Mouse (Mus musculus) kidney, embryonic 14.5 days (tissue): Measurements from ENCODE around the gene Rbm38. TPM values are rescaled to one million over a fixed set of nuclear protein-coding genes. Genes with fewer than 3 reads are reported as not detected.
A peak's percentile ranks its signal among the peaks of the same experiment; 100 is the strongest.

Experiments used
- ATAC-seq: fragments of 200-750 bp; cut with Nextera tagmentation; 2 replicates; pipeline ENCODE4 v1.8.0; 2017; ENCODE audit warnings: moderate number of reproducible peaks, mild to moderate bottlenecking, moderate TSS enrichment, moderate library complexity; ENCODE audit not compliant: low FRiP score, low TSS enrichment
- H3K27ac ChIP-seq: fragments of 300-500 bp; sonication (generic); 2 replicates; pipeline ENCODE4 v1.5.1; 2014; ENCODE audit warnings: low read depth, mild to moderate bottlenecking, low read length, moderate library complexity, mixed read lengths
- H3K27me3 ChIP-seq: fragments of 300-500 bp; sonication (generic); 2 replicates; pipeline ENCODE4 v1.6.1; 2014; ENCODE audit warnings: mild to moderate bottlenecking, low read length; ENCODE audit not compliant: control insufficient read depth, insufficient read depth
- H3K36me3 ChIP-seq: fragments of 300-500 bp; sonication (generic); 2 replicates; pipeline ENCODE4 v1.6.1; 2014; ENCODE audit warnings: low read length, mixed read lengths; ENCODE audit not compliant: control insufficient read depth, insufficient read depth
- H3K4me1 ChIP-seq: fragments of 300-500 bp; sonication (generic); 2 replicates; pipeline ENCODE4 v1.6.1; 2014; ENCODE audit warnings: low read length, mixed read lengths; ENCODE audit not compliant: control insufficient read depth, insufficient read depth
- H3K4me2 ChIP-seq: fragments of 300-500 bp; sonication (generic); replicated peaks from 2 replicates; pipeline ENCODE4 v1.6.1; 2014; ENCODE audit warnings: low read depth, mild to moderate bottlenecking, low read length
- H3K4me3 ChIP-seq: fragments of 300-500 bp; sonication (generic); 2 replicates; pipeline ENCODE4 v1.5.1; 2014; ENCODE audit warnings: mild to moderate bottlenecking, low read length
- H3K9ac ChIP-seq: fragments of 300-500 bp; sonication (generic); 2 replicates; pipeline ENCODE4 v1.6.1; 2014; ENCODE audit warnings: low read depth, mild to moderate bottlenecking, low read length, moderate library complexity
- H3K9me3 ChIP-seq: fragments of 300-500 bp; sonication (generic); 2 replicates; pipeline ENCODE4 v1.6.1; 2016; ENCODE audit warnings: low read length; ENCODE audit not compliant: control insufficient read depth
- whole genome bisulfite sequencing: fragments of 180-500 bp; shearing (Covaris S2); extraction: QIAGEN DNeasy Blood & Tissue Kit; methylation state at CpG from one replicate; pipeline ENCODE4 v1.1.7; 2014; 5-methylcytosine and 5-hydroxymethylcytosine counted together
- polyA plus RNA-seq: library from polyadenylated mRNA; unstranded; fragments of >200 nt; fragmentation: Nextera tagmentation; extraction: Ambion mirVana; gene quantifications from 2 replicates; pipeline ENCODE4 v1.2.1, GENCODE M21; 2014

Gene Rbm38
- polyA plus RNA-seq, 1 experiment from 2014 or later, result 42.6 TPM

DNA sequence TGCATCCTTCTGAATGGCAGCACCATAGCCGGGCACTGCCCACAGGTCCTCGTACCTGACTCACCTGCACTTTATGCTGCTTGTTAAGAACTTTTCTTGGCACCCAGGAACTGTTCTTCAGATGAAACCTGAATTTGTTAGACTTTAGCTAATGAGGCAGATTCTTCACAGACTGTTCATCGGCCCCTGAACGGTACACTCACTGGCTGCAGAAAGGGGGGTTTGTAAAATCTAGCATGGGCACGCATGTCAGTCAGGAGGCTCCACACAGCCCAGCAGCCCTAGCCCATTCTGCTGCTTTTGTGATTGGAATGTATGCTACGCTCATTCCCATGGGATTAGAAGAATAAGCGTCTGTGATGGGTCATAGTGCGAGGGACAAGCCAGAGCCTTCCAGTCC lies 16.6 kb upstream of the Rbm38 start:
- Histone ChIP-seq H3K4me1 (peaks cover 13% of the 10 kb centered on the region), H3K4me3 (no peak overlapping the region), H3K27ac (no peak overlapping the region), H3K27me3 (no peaks in the 10 kb centered on the region), H3K9me3 (no peaks in the 10 kb centered on the region), H3K36me3 (peaks cover 59% of the 10 kb centered on the region), H3K4me2 (no peak overlapping the region), H3K9ac (no peak overlapping the region)
- ATAC-seq, result no peak
- WGBS, result 93% methylated on average over 8 of the region's 8 CpGs

DNA sequence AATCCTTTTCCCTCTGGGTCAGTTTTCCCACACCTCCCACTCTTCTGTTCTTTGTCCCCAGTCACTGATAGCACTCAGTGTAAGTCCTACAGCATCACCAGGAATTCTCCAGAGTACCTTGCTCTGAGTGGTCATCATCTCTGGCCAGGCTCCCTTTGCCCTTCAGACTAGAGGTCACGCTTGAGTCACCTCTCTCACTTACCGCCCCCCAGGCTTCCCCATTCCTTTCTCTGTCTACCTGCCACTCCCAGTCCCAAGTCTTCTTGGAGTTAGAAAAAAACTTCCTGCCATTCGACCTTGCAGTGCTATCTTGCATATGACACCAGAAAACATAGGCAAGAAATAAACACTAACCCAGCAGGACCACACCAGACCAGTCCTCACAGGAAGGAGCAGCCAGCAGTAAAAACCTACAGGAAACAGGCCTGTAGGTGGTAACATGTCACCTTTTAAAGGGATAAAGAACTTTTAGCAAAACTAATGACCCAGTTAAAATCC lies 10.0 kb upstream of the Rbm38 start:
- H3K9ac ChIP-seq, result no peak overlapping the region
- H3K4me3 ChIP-seq, result no peak overlapping the region
- peaks cover 92% of the 10 kb centered on the region for H3K36me3 ChIP-seq
- H3K4me2 ChIP-seq, result no peak overlapping the region
- ATAC-seq, result no peak
- H3K9me3 ChIP-seq, result no peaks in the 10 kb centered on the region
- no peaks in the 10 kb centered on the region for H3K4me1 ChIP-seq
- no peak overlapping the region for H3K27ac ChIP-seq
- WGBS, result 74% methylated on average over 3 of the region's 3 CpGs
- H3K27me3 ChIP-seq, result no peaks in the 10 kb centered on the region

DNA sequence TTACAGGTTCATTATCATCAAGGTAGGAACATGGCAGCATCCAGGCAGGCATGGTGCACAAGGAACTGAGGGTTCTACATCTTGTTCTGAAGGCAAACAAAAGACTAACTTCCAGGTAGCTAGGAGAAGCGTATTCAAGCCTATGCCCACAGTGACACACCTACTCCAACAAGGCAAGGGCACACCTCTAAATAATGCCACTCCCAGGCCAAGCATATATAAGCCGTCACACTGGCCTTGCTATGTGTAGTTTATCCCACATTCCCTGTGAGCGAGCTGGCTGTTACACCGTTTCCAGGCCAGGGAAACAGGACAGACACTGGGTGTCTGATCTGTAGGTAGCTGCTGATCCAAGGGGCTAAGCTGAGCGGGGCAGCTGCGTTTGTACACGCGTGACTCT lies 8.9 kb upstream of the Rbm38 start:
- H3K27ac ChIP-seq, result no peak overlapping the region
- peaks cover 91% of the 10 kb centered on the region for H3K36me3 ChIP-seq
- no peak overlapping the region for H3K4me2 ChIP-seq
- H3K4me3 ChIP-seq, result no peak overlapping the region
- WGBS, result 94% methylated on average over 8 of the region's 8 CpGs
- H3K4me1 ChIP-seq, result no peaks in the 10 kb centered on the region
- H3K9me3 ChIP-seq, result no peaks in the 10 kb centered on the region
- no peak for ATAC-seq
- no peaks in the 10 kb centered on the region for H3K27me3 ChIP-seq
- H3K9ac ChIP-seq, result no peak overlapping the region

DNA sequence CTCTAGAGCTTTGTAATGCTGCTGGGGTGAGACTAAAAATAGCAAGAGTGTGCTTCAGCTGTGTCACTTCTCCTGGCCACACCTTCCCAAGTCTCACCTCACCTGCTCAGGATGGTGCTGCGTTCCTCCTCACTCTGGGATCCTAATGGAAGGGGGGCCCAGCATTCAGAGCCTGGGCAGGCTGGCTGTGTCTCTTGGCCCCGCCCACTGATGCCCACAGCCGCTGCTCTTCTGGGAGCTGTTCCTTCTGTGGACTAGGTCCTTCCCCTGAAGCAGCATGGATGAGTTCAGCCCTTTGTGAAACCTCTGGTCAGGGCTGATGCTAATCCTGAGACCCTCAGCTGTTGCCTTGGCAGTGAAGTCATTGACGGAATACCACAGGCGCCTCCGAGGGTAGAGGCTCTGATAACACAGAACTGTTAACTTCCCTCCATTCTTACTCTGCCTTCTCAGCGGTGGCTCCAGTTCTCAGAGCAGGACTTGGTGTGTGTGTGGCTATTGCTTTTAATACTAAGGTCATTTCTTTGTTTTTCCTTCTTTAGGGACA lies 5.5 kb upstream of the Rbm38 start:
- Histone ChIP-seq H3K9me3 (no peaks in the 10 kb centered on the region), H3K4me2 (no peak overlapping the region), H3K27me3 (no peaks in the 10 kb centered on the region), H3K9ac (no peak overlapping the region), H3K27ac (no peak overlapping the region), H3K4me1 (peaks cover 8% of the 10 kb centered on the region; the same call in 1 of the 2 replicates), H3K4me3 (no peak overlapping the region), H3K36me3 (peaks cover 59% of the 10 kb centered on the region)
- ATAC-seq, result no peak
- 82% methylated on average over 7 of the region's 7 CpGs for WGBS

DNA sequence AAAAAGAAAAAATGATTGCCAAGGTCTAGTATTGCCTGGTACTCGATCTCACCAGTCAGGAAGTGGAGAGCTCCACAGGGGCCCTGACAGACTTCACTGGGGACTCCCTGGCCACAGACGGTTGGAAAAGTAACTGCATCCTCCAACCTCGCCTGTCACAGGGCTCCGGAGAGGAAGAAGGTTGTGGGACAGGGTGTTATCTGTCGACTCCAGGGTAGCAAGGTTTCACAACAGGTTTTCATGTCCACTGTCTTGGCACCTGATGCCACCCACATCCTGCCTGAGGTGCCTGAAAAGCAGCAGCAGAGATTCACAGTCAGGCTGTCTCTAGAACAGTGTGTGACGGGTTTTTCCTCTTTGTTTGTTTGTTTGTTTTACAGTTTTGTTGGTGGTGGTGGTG lies 2.4 kb upstream of the Rbm38 start:
- no peak overlapping the region for H3K9ac ChIP-seq
- H3K36me3 ChIP-seq, result peaks cover 28% of the 10 kb centered on the region
- H3K27me3 ChIP-seq, result peaks cover 6% of the 10 kb centered on the region; the same call in 1 of the 2 replicates
- H3K4me1 ChIP-seq, result peaks cover 19% of the 10 kb centered on the region
- ATAC-seq, result no peak
- H3K27ac ChIP-seq, result no peak overlapping the region
- no peak overlapping the region for H3K4me3 ChIP-seq
- H3K4me2 ChIP-seq, result no peak overlapping the region
- no peaks in the 10 kb centered on the region for H3K9me3 ChIP-seq
- 33% methylated on average over 6 of the region's 6 CpGs for WGBS

DNA sequence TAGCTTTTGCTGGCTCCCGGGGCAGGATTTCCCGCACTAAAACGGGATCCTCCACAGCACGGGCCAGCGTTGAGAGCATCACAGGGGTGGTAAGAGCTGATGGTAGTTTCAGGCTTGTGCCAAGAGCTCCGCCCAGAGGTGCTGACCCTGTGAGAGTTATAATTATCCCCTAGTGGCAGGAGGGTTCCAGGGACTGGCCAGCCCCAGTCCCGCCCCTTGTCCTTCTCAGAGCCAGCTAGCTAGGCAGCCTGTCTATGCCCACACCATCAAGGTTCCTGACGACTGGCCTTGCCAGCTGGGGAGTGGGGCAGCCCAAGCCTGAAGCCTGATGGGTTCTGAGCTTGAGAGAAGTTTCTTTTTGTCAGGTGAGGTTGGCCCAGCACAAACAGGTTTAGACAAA lies 1.7 kb upstream of the Rbm38 start:
- H3K27me3 ChIP-seq, result peaks cover 6% of the 10 kb centered on the region; the same call in 1 of the 2 replicates
- WGBS, result 11% methylated on average over 8 of the region's 8 CpGs
- no peaks in the 10 kb centered on the region for H3K9me3 ChIP-seq
- no peak overlapping the region for H3K9ac ChIP-seq
- ATAC-seq, result peak; percentile 20
- no peak overlapping the region for H3K4me2 ChIP-seq
- no peak overlapping the region for H3K27ac ChIP-seq
- H3K4me3 ChIP-seq, result no peak overlapping the region
- peaks cover 25% of the 10 kb centered on the region for H3K4me1 ChIP-seq
- peaks cover 21% of the 10 kb centered on the region for H3K36me3 ChIP-seq

DNA sequence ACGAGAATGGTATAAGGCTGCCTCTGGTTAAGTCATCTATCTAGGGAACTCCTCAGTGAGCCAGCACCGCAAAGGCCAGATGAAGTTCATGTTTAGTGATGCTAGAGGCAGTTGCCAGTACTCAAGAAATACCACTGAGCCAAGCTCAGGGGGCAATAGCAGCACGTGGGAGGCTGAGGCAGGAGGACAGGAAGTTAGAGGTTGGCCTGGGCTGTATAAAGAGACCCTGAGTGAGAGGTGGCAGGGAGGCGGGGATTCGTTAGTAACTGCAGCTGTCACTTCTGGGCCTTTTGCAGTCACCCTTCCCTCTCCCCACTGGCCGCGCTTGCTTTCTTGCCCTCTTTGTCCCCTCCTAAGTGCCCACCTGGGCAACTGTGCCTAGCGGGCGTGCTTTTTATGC lies 976 bp upstream of the Rbm38 start:
- no peak overlapping the region for H3K27ac ChIP-seq
- 12% methylated on average over 9 of the region's 9 CpGs for WGBS

DNA sequence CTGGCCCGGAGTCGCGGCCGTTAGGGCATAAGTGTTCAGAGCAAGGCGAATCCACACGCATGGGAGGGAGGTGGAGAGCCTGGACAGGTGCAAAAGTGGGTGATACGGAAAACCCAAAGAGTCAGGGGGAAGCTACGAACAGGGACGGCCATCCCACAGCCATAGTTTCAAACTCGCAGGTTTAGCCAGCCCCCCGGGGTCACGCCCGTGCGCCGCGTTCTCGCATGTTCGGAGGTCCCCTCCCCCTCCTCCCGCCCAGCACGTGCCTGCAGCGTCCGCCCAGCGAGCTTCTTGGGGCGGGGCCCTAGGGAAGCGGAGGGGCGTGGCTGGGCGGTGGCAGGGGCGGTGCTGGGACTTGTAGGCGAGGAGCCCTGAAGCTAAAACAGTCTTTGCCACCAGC lies 508 bp upstream of the Rbm38 start:
- Histone ChIP-seq H3K27ac (no peak overlapping the region), H3K4me3 (peak overlapping the region; percentile 39), H3K9ac (peak overlapping the region; percentile 24; the same call in 1 of the 2 replicates), H3K27me3 (peaks cover 6% of the 10 kb centered on the region; the same call in 1 of the 2 replicates), H3K9me3 (no peaks in the 10 kb centered on the region), H3K4me1 (peaks cover 30% of the 10 kb centered on the region), H3K4me2 (peak overlapping the region; percentile 84), H3K36me3 (peaks cover 9% of the 10 kb centered on the region)
- peak; percentile 77 for ATAC-seq
- 0% methylated on average over 27 of the region's 29 CpGs for WGBS

More for the DNA sequence above, 976 bp upstream of the Rbm38 start:
- Histone ChIP-seq H3K9me3 (no peaks in the 10 kb centered on the region), H3K36me3 (peaks cover 14% of the 10 kb centered on the region), H3K4me3 (peak overlapping the region; percentile 39), H3K9ac (peak overlapping the region; percentile 24; the same call in 1 of the 2 replicates), H3K4me2 (peak overlapping the region; percentile 84), H3K4me1 (peaks cover 26% of the 10 kb centered on the region), H3K27me3 (peaks cover 6% of the 10 kb centered on the region; the same call in 1 of the 2 replicates)
- peak; percentile 2; the same call in 1 of the 2 replicates for ATAC-seq

DNA sequence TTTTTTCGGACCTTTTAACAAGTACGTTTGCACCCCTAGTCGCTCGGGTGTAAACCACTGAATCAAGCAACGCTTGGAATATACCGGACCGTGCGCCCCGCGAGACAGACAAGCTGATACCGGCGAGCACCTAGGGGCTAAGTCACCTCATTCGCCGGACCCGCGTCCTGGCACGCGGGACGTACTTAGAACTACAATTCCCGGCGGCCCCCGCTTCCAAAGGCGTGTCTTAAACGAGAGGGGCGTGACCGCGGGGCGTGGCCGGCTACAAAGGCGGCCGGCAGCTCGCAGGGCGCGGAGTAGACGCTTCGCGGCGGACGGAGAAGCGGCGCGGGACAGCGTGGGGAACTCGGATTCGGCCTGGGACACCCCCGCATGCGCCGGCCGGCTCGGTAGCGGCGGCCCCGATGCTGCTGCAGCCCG lies 1.3 kb downstream of the Rbm38 start:
- peak; percentile 71 for ATAC-seq
- Histone ChIP-seq H3K4me2 (peak overlapping the region; percentile 93), H3K36me3 (no peaks in the 10 kb centered on the region; the same call in 1 of the 2 replicates), H3K27me3 (peaks cover 6% of the 10 kb centered on the region; the same call in 1 of the 2 replicates), H3K4me3 (peak overlapping the region; percentile 83), H3K9me3 (no peaks in the 10 kb centered on the region), H3K9ac (peak overlapping the region; percentile 72), H3K4me1 (peaks cover 36% of the 10 kb centered on the region), H3K27ac (no peak overlapping the region; the same call in 1 of the 2 replicates)
- WGBS, result under 1% methylated on average over 54 of the region's 54 CpGs
